ENCODE assay signal across 10 mouse cellular contexts in the genomic region with DNA sequence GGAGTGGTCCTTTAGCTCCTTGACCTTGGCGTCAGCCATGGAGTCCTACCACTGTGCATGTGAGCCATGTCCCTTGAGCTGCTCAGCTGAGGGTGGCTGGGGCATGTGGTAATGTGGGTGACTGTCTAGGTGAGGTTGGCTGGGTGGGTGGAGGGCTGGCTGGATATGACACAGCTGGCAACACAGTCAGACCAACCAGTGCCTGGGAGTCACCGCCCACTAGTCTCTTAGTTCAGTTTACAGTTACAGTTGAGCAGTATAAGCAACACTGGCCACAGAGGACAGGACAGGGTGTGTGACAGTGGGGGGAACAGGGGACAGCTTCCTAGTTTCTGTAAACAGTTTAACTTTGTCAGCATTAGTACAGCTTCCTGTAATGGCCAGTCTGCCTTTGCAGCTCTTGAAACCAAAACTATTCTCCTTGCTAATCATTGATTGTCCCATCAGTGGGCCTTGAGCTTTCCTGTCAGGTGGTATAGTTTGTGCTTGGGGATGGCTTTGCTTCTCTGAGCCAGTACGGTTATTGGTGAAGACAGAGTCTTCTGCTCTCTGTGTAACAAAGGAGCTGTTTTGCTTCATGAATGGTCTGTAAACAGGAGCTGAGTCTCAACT. TPM values are rescaled to one million over a fixed set of nuclear protein-coding genes. Genes with fewer than 3 reads are reported as not detected.
DNase-seq lines count a peak whose midpoint lies in the region; ATAC-seq lines count a peak whose summit lies in the region.
"Had no signal": no experiment of that assay in that cellular context is flagged by ENCODE, and none has a peak within 500 bp of the region (broad histone marks: within the 10 kb centered on the region; RNA-seq: fewer than 3 reads in every experiment).

No protein-coding gene starts in this region.

- H3K36me3 ChIP-seq in liver, embryonic 16.5 days (ENCODE audit: control insufficient read depth, insufficient read depth): peaks cover 6% of the 10 kb centered on the region; the same call in 1 of the 2 replicates
- peaks cover 11% of the 10 kb centered on the region; the same call in 1 of the 2 replicates for H3K36me3 ChIP-seq in stomach, embryonic 15.5 days

- ATAC-seq in liver, embryonic 16.5 days (ENCODE audit: low read depth): peak; percentile 63
- ATAC-seq in stomach, embryonic 15.5 days (ENCODE audit: insufficient read depth, low FRiP score, low read depth): peak; percentile 48; the same call in 1 of the 2 replicates

- intact Hi-C loops in left cerebral cortex, postnatal 4 days (cut with DNase I): no loop called here

- no peaks in the 10 kb centered on the region for H3K27me3 ChIP-seq in liver, embryonic 16.5 days (ENCODE audit: control insufficient read depth, insufficient read depth, low read depth, low read length)
- H3K27me3 ChIP-seq in stomach, embryonic 15.5 days (replicated peaks): no peaks in the 10 kb centered on the region

- no peak overlapping the region for H3K9ac ChIP-seq in liver, embryonic 16.5 days (ENCODE audit: low read depth, low read length)
- H3K9ac ChIP-seq in stomach, embryonic 15.5 days: no peak overlapping the region

- H3K27ac ChIP-seq in liver, embryonic 16.5 days (ENCODE audit: low read length): 0 out of 2 replicates have a peak overlapping the region, but pooled peaks have one; percentile 25
- no peak overlapping the region for H3K27ac ChIP-seq in stomach, embryonic 15.5 days

- no peaks in the 10 kb centered on the region for H3K9me3 ChIP-seq in liver, embryonic 16.5 days (replicated peaks; ENCODE audit: control insufficient read depth, low read length)
- H3K9me3 ChIP-seq in stomach, embryonic 15.5 days: no peaks in the 10 kb centered on the region

- no peak overlapping the region for H3K4me3 ChIP-seq in liver, embryonic 16.5 days (ENCODE audit: low read depth, low read length)
- H3K4me3 ChIP-seq in stomach, embryonic 15.5 days (replicated peaks): no peak overlapping the region

- WGBS in liver, embryonic 16.5 days (ENCODE audit: insufficient replicate concordance): 60% methylated on average over 3 of the region's 3 CpGs
- WGBS in stomach, embryonic 15.5 days: 81% methylated on average over 3 of the region's 3 CpGs

- no peak overlapping the region for H3K4me2 ChIP-seq in liver, embryonic 16.5 days (ENCODE audit: low read depth, low read length)
- no peak overlapping the region for H3K4me2 ChIP-seq in stomach, embryonic 15.5 days

- H3K4me1 ChIP-seq in liver, embryonic 16.5 days (ENCODE audit: control insufficient read depth, low read depth, low read length): peaks cover 50% of the 10 kb centered on the region
- H3K4me1 ChIP-seq in stomach, embryonic 15.5 days: peaks cover 36% of the 10 kb centered on the region

- DNase-seq in adrenal gland, postnatal 10 days: peak; percentile 57
- no peak for DNase-seq in adrenal gland, adult 18-20 months (ENCODE audit: low spot score in 2 of 2)
- peak; percentile 61 to 82 for DNase-seq in lung, adult 18-20 months
- no peak for DNase-seq in lung, postnatal 14 days
- DNase-seq in retina, embryonic 14.5 days (ENCODE audit: low spot score): no peak
- no peak for DNase-seq in left cerebral cortex, postnatal 4 days
- DNase-seq: heart, postnatal 36 days had no signal

RNA-seq across cellular contexts. Expression of gene Gna13, which starts 6.5 kb away (rescaled TPM):
- total RNA-seq in adrenal gland, postnatal 10 days (2021): 10 to 100 TPM; 68.2 to 70.3 TPM
- total RNA-seq in adrenal gland, adult 18-20 months (2021): 10 to 100 TPM; 64.8 to 74.8 TPM
- polyA plus RNA-seq in liver, embryonic 16.5 days (2015; fragmentation: Nextera tagmentation; extraction: Ambion mirVana): 14.1 and 15.6 TPM in 2 replicates
- polyA plus RNA-seq in stomach, embryonic 15.5 days (2015; fragmentation: Nextera tagmentation; extraction: Ambion mirVana): 26.6 and 29.0 TPM in 2 replicates
- 10 to 100 TPM; 48.8 to 50.5 TPM for total RNA-seq in left cerebral cortex, postnatal 4 days (2021)

RNA-seq across cellular contexts. Expression of gene 9930022D16Rik, which starts 44.6 kb away (rescaled TPM):
- total RNA-seq in adrenal gland, postnatal 10 days (2021): not detected
- total RNA-seq in adrenal gland, adult 18-20 months (2021): not detected
- not detected in 2 replicates for polyA plus RNA-seq in liver, embryonic 16.5 days (2015; fragmentation: Nextera tagmentation; extraction: Ambion mirVana)
- polyA plus RNA-seq in stomach, embryonic 15.5 days (2015; fragmentation: Nextera tagmentation; extraction: Ambion mirVana): not detected in 2 replicates
- total RNA-seq in left cerebral cortex, postnatal 4 days (2021): not detected
- total RNA-seq: heart, postnatal 36 days had no signal
- polyA plus RNA-seq: C2C12 had no signal

RNA-seq across cellular contexts. Expression of gene Amz2, which starts 56.6 kb away (rescaled TPM):
- total RNA-seq in adrenal gland, postnatal 10 days (2021): 10 to 100 TPM; 38.1 to 48.5 TPM
- 10 to 100 TPM; 39.7 to 40.8 TPM for total RNA-seq in adrenal gland, adult 18-20 months (2021)
- 10.1 and 11.4 TPM in 2 replicates for polyA plus RNA-seq in liver, embryonic 16.5 days (2015; fragmentation: Nextera tagmentation; extraction: Ambion mirVana)
- polyA plus RNA-seq in stomach, embryonic 15.5 days (2015; fragmentation: Nextera tagmentation; extraction: Ambion mirVana): 35.7 and 40.4 TPM in 2 replicates
- total RNA-seq in left cerebral cortex, postnatal 4 days (2021): 100 to 1,000 TPM; 179 to 181 TPM

Comparison
In these comparisons a context has a peak if more than half of its experiments do, and no peak if none do; other contexts are left out.
1. DNase-seq: peak in adrenal gland, postnatal 10 days (single experiment) and lung, adult 18-20 months (2 of 2); none in adrenal gland, adult 18-20 months (0 of 2), lung, postnatal 14 days (single experiment), retina, embryonic 14.5 days (single experiment) and left cerebral cortex, postnatal 4 days (single experiment).